Mouse (Mus musculus) megakaryocyte, embryonic 14.5 days (primary cell): ENCODE data around the gene Prdx6. TPM values are rescaled to one million over a fixed set of nuclear protein-coding genes. Genes with fewer than 3 reads are reported as not detected.
A peak's percentile ranks its signal among the peaks of the same experiment; 100 is the strongest.

Experiments
- H3K27me3 ChIP-seq: replicated peaks from 2 replicates; pipeline ENCODE3; 2012; ENCODE audit warnings: inconsistent platforms
- H3K36me3 ChIP-seq: replicated peaks from 2 replicates; pipeline ENCODE3; 2012; ENCODE audit warnings: low read length, inconsistent platforms, mixed read lengths
- H3K4me1 ChIP-seq: 2 replicates; pipeline ENCODE4 v1.6.1; 2012; ENCODE audit warnings: inconsistent platforms
- H3K4me3 ChIP-seq: replicated peaks from 2 replicates; pipeline ENCODE3; 2012; ENCODE audit warnings: moderate library complexity, mild to moderate bottlenecking, inconsistent platforms
- H3K9me3 ChIP-seq: 2 replicates; pipeline ENCODE4 v1.6.1; 2012; ENCODE audit warnings: inconsistent platforms
- FLI1 ChIP-seq: IDR thresholded peaks from 2 replicates; pipeline ENCODE4 v1.6.1; 2012; ENCODE audit warnings: low read length, inconsistent platforms, mixed read lengths
- GATA1 ChIP-seq: IDR thresholded peaks from 3 replicates; pipeline ENCODE4 v1.6.1; 2012; ENCODE audit warnings: mixed read lengths, low read length, inconsistent platforms, borderline replicate concordance
- polyA plus RNA-seq: library from polyadenylated mRNA; stranded (reverse); fragments of >175 nt; gene quantifications from 2 replicates; pipeline ENCODE4 v1.2.3, GENCODE M21; 2012; ENCODE audit warnings: low replicate concordance; ENCODE audit not compliant: insufficient read depth

Gene Prdx6
- polyA plus RNA-seq, 1 experiment = 25.0 TPM

- Histone ChIP-seq H3K36me3 (peaks cover 28% of the 10 kb centered on the region), H3K4me3 (peak overlapping the region; percentile 99), H3K9me3 (no peaks in the 10 kb centered on the region), H3K27me3 (no peaks in the 10 kb centered on the region), H3K4me1 (peaks cover 90% of the 10 kb centered on the region)
- no peak for TF ChIP-seq GATA1
- TF ChIP-seq FLI1 = no peak
These were observed 622 bp upstream of the Prdx6 start for GRCm38 (mm10) chr1:161251417-161252265.

GRCm38 (mm10) chr1:161250031-161250603, 902 bp downstream of the Prdx6 start:
- H3K36me3 ChIP-seq = peaks cover 43% of the 10 kb centered on the region
- peaks cover 85% of the 10 kb centered on the region for H3K4me1 ChIP-seq
- no peaks in the 10 kb centered on the region for H3K9me3 ChIP-seq
- no peaks in the 10 kb centered on the region for H3K27me3 ChIP-seq
- H3K4me3 ChIP-seq = peak overlapping the region; percentile 99
- no peak for TF ChIP-seq FLI1
- no peak for TF ChIP-seq GATA1

GRCm38 (mm10) chr1:161249442-161249841, 1.6 kb downstream of the Prdx6 start:
- peaks cover 50% of the 10 kb centered on the region for H3K36me3 ChIP-seq
- TF ChIP-seq GATA1 (no peak), FLI1 (no peak)
- no peaks in the 10 kb centered on the region for H3K9me3 ChIP-seq
- H3K27me3 ChIP-seq = no peaks in the 10 kb centered on the region
- peak overlapping the region; percentile 99 for H3K4me3 ChIP-seq
- peaks cover 78% of the 10 kb centered on the region for H3K4me1 ChIP-seq

GRCm38 (mm10) chr1:161248685-161249084, 2.3 kb downstream of the Prdx6 start:
- H3K9me3 ChIP-seq = no peaks in the 10 kb centered on the region
- peaks cover 70% of the 10 kb centered on the region for H3K4me1 ChIP-seq
- TF ChIP-seq FLI1 (no peak), GATA1 (no peak)
- H3K27me3 ChIP-seq = no peaks in the 10 kb centered on the region
- H3K36me3 ChIP-seq = peaks cover 58% of the 10 kb centered on the region
- peak overlapping the region; percentile 99 for H3K4me3 ChIP-seq

GRCm38 (mm10) chr1:161247643-161248580, 3.1 kb downstream of the Prdx6 start:
- peaks cover 63% of the 10 kb centered on the region for H3K4me1 ChIP-seq
- H3K36me3 ChIP-seq = peaks cover 65% of the 10 kb centered on the region
- TF ChIP-seq FLI1 = no peak
- no peak for TF ChIP-seq GATA1
- H3K4me3 ChIP-seq = peak overlapping the region; percentile 99
- H3K27me3 ChIP-seq = no peaks in the 10 kb centered on the region
- H3K9me3 ChIP-seq = no peaks in the 10 kb centered on the region

- no peaks in the 10 kb centered on the region for H3K27me3 ChIP-seq
- H3K9me3 ChIP-seq = no peaks in the 10 kb centered on the region
- peaks cover 72% of the 10 kb centered on the region for H3K36me3 ChIP-seq
- peaks cover 55% of the 10 kb centered on the region for H3K4me1 ChIP-seq
- TF ChIP-seq FLI1 (no peak), GATA1 (no peak)
- no peak overlapping the region for H3K4me3 ChIP-seq
These were observed 3.8 kb downstream of the Prdx6 start for GRCm38 (mm10) chr1:161247176-161247575.

- Histone ChIP-seq H3K4me3 (no peak overlapping the region), H3K9me3 (no peaks in the 10 kb centered on the region), H3K36me3 (peaks cover 70% of the 10 kb centered on the region), H3K4me1 (peaks cover 7% of the 10 kb centered on the region), H3K27me3 (no peaks in the 10 kb centered on the region)
- TF ChIP-seq GATA1 (no peak), FLI1 (no peak)
These were observed 13.3 kb downstream of the Prdx6 start for GRCm38 (mm10) chr1:161237750-161238149.

GRCm38 (mm10) chr1:161237339-161237738, 13.7 kb downstream of the Prdx6 start:
- Histone ChIP-seq H3K4me3 (no peak overlapping the region), H3K36me3 (peaks cover 66% of the 10 kb centered on the region), H3K27me3 (no peaks in the 10 kb centered on the region), H3K4me1 (peaks cover 12% of the 10 kb centered on the region), H3K9me3 (no peaks in the 10 kb centered on the region)
- TF ChIP-seq GATA1 (no peak), FLI1 (no peak)

GRCm38 (mm10) chr1:161233226-161233839, 17.7 kb downstream of the Prdx6 start:
- peaks cover 21% of the 10 kb centered on the region for H3K4me1 ChIP-seq
- no peaks in the 10 kb centered on the region for H3K27me3 ChIP-seq
- H3K36me3 ChIP-seq = peaks cover 28% of the 10 kb centered on the region
- TF ChIP-seq GATA1 (no peak), FLI1 (no peak)
- H3K9me3 ChIP-seq = no peaks in the 10 kb centered on the region
- H3K4me3 ChIP-seq = no peak overlapping the region
